Mouse (Mus musculus): ENCODE measurements around the gene Pwp2.
"Not testable (repeated sequence)": the region's sequence is repeated elsewhere in the genome, so short reads cannot be mapped to it uniquely, and the experiment has no call there.

The Pwp2 gene

DNA sequence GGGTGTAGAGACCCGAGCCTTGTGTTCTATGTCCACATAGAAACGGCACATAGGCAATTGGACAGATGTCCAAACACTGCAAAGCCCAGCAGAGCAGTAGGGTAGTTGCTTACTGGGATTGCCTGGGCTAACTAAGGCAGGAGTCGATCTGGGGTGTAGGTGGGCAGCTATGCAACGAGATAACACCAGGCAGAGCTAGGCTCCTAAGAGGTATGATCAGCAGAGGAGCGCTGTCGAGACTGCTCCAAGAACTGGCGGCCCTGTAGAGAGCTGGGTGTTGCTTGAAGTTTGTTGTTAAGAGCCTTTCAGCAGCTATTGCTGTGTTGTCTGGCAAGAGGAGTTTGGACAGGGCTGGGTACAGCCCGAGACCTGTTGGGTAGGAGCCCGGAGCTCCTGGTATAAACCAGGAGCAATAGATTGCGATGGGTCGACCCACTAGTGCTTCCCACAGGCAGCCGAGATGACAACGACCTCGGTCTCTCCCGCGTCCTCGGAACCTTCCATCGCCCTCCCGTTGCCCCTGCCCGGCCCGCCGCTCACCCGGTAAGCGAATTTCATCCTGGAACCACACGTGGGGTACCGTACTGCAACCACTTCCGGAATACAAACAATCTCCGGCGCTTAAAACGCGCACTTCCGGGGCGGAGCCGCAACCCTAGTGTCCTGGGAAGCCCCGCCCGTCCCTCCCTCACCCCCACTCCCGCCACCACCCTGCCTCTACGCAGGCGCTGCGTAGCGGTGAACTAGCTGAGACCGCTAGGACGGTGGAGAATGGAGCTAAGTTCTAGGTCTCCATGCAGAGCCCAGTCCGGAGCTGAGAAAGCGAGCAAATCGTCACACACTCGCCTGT is at the start of gene Pwp2:
TSS of gene Pwp2 (minus strand) at position 619 of the 850 bp plus-strand sequence.
- DNase-seq: peak; percentile 83

DNA sequence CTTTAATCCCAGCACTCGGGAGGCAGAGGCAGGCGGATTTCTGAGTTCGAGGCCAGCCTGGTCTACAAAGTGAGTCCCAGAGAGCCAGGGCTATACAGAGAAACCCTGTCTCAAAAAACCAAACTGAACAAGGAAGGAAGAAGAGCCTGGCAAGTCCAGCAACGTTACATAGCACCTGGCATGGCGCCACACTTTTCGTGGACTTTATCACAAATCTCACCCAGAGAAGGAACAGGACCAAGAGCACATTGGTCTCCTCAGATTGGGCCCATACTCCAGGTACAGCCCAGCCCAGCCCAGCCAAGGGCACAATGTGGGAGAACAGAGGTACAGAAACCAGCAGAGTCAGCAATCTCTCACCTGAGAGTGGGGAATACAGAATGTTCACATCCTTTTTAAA is 48.8 kb upstream of the Pwp2 start:
- no peak for DNase-seq

DNA sequence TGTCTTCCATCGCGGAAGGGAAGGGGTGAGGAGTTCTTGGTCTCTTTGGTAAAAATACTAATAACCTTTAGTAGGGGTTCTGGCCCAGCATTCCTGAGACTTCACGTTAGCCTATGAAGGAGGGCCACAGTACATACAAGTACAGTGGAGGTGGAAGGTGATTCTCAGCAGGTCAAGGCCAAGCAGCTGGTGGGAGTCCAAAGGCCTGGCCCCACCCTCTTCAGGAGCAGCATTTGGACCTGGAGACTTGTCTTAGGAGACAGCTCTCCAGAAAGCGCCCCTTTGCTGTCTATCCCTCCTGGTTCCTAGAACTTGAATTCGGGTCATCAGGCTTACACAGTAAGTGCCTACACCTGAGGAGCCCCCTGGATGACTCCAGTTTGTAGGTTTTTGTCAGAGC is 48.2 kb upstream of the Pwp2 start:
- no peak for DNase-seq

- no peak for DNase-seq
Observed at GRCm38 (mm10) chr10:78232301-78232980, 47.5 kb upstream of the Pwp2 start.

DNA sequence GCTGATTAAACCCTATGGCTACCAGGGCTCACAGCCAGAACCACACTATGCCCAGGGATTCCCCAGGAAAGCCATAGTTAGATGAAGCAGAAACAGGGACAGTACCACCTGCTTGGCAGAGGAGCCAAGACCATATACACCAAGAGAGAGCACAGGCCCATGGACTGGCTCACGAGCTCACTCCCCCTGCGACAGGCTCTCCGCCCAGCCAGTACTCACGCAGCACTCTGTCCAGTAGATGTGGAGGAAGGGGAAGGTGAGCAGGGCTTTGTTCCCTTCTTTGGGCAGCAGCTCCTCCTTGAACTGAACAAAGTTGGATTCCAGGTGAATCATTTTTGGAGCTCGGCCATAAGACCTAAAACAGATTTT is 43.6 kb upstream of the Pwp2 start:
- DNase-seq: no peak

DNA sequence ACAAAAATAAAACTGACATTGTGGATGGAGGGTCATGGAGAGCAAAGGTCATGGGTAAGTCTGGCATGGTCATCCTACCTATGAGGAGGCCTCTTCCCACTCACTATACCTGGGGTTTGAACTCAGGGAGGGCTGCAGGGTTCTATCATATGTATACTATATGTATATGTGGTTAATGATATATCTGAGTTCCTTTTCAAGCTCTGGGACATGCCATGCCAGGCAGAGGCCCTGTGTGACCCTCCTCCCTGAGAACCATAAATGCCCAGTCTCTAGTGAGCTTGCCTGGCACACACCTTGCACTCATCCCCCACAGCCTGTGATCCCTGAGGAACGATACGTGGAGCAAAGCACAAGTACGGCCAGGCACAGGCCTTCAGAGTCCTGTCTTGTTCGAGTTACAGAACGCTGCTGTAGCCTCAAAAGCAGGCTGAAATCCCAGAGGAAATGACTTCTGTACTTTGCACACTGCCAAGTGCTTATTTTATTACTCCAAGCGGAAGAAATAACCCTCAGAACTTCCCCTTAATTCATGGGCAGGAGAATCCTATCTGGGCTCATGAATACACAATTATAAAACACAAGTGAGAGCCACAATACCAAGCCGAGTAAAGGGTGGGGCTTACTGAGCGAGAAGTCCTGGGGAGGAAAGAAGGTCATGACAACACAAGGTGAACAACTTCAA is 43.1 kb upstream of the Pwp2 start:
- DNase-seq: no peak

DNA sequence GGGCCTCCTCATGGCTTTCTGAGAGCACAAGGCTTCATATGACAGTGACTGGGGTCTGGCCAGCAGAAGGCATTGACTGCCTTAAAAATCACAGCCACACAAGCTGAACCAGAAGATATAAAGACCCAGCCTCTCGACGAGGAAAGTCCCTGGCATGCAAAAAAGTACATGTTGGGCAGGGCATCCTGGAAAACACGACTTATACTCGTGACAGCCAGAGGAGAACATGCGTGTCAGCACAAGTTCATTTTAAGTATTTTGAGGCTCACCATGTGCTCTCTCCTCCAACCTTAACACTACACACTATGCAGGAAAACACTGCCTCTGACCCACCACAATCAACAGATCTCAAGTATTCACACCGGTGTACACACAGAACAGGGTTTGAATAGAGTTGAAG is 39.2 kb upstream of the Pwp2 start:
- no peak for DNase-seq

DNA sequence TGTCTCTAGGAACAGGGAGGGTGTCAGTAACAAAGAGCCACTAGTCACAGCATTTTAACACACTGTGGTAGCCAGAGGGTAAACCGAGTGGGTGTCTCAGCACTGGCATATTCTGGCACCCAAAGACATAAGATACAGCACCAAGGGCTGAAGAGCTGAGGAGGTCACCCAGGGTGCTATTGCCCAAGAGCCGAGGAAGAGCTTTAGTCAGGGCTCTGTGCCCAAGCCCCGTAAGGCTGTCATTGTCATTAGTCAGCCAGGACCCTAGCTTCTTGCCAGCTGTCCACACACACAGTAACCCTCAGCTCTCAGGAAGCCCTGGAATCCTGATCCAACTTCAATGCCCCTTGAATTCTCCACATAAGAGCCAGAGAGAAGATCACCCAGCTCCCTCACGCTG is 38.0 kb upstream of the Pwp2 start:
- no peak for DNase-seq

DNA sequence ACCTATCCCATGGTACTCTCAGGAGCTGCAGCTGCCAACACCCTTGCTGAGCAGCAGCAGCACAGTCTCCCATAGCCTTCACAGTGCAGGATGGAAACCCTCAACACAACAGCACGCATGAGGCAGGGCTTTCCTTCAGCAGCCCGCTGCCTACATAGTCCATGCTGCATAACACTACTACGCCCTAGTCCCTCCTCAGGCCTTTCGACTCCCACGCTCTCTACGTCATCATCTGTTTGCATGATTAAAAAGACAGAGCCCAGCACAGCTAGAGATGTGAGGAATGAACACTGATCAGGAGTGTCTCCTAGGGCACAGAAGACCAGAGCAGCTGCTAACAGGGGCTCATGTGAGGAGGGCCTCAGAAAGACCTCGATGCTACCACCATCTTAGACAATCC is 36.4 kb upstream of the Pwp2 start:
- DNase-seq: no peak

- DNase-seq: no peak
Observed at GRCm38 (mm10) chr10:78219528-78219927, 34.6 kb upstream of the Pwp2 start.

DNA sequence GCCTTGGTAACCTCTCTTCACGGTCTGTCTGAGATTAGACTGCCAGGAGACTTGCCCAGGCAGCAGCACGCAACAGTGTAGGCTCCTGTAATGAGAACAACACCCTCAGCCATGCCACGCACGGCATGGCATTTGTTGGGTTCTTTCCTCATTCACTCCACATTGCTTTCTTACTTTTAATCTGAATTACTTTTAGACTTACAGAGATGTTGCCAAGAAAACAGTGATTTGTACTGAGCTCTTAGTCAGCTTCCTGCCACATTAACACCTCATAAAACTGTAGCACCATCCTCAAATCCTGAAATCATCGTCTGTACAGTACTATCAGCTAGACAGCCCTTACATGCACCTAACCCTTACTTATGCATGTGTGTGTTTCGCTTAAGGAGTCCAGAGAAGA is 33.6 kb upstream of the Pwp2 start:
- no peak for DNase-seq

GRCm38 (mm10) chr10:78216376-78217083 is 31.6 kb upstream of the Pwp2 start:
- no peak for DNase-seq

GRCm38 (mm10) chr10:78214371-78214770 is 29.4 kb upstream of the Pwp2 start:
- no peak for DNase-seq

DNA sequence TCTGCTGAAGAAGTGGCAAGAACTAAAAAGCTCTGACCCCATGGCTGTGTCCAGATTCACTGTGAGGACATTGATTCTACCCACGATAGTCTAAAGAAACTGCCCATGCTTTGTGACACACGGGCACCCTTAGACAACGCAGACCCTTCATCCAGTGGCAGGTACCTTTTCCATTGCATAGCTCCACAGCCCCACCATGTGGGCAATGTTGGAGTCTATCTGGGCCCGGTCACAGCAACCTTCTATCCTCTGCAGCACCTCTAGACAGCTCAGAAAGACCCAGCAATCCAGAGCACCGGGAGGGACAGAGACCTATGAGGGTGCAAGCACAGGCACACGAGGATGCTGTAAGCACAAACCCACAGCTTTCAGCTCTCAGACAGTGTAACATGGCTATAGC is 26.4 kb upstream of the Pwp2 start:
- no peak for DNase-seq

GRCm38 (mm10) chr10:78201182-78201581 is 16.2 kb upstream of the Pwp2 start:
- no peak for DNase-seq

GRCm38 (mm10) chr10:78192933-78193332 is 8.0 kb upstream of the Pwp2 start:
- no peak for DNase-seq

- not testable (repeated sequence) for DNase-seq
Observed at GRCm38 (mm10) chr10:78186076-78186475, 1.1 kb upstream of the Pwp2 start.

GRCm38 (mm10) chr10:78185381-78185725 is 404 bp upstream of the Pwp2 start:
- no peak for DNase-seq

- DNase-seq: no peak
Observed at GRCm38 (mm10) chr10:78183577-78183976, 1.4 kb downstream of the Pwp2 start.

GRCm38 (mm10) chr10:78182321-78182720 is 2.6 kb downstream of the Pwp2 start:
- no peak for DNase-seq

DNA sequence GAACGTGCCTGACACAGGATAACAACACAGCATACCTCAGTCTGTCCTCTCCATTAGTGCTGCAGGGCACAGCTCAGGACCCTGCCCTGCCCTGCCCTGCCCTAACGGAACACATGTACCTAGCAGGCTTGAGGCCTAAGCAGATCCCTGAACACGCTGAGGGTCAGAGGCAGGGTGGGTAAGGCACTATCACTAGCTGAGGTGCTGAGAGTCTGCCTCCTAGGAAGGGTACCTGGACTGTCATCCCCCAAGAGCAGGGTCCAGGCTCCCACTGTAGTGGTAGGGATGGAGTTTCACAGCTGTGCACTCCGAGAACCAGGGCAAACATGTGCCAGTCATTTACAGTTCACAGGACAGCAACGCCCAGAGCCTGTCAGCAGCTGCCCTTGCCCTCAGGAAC is 10.5 kb downstream of the Pwp2 start:
- DNase-seq: no peak

DNA sequence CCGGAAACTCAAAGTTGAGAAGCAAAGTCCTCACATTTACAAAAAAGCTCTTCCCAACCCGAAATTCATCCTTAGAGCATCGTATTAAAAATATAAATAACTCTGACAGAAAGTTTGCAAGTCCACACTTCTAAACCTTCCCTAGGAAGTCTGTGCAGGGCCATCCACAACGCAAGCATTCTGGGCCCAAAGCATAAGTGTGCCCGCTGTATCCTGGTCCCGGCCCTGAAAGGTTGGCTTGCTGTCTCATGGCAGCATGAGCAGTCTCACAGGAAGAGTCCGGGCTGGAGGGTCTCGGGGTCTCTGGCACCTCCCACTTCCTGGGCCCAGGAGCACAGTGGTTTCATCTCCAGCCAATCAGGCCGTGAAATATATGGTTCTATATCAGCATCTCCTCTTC is 13.4 kb downstream of the Pwp2 start:
- no peak for DNase-seq

GRCm38 (mm10) chr10:78171057-78171456 is 13.9 kb downstream of the Pwp2 start:
- peak; percentile 60 for DNase-seq

Measured in cerebellum, adult 9-10 months (tissue).